Mouse (Mus musculus): Measurements from ENCODE around the gene Aim2. TPM values are rescaled to one million over a fixed set of nuclear protein-coding genes. Genes with fewer than 3 reads are reported as not detected.

Aim2 gene
- total RNA-seq, 2 experiments from 2014 or later: 121 to 132 TPM

DNA sequence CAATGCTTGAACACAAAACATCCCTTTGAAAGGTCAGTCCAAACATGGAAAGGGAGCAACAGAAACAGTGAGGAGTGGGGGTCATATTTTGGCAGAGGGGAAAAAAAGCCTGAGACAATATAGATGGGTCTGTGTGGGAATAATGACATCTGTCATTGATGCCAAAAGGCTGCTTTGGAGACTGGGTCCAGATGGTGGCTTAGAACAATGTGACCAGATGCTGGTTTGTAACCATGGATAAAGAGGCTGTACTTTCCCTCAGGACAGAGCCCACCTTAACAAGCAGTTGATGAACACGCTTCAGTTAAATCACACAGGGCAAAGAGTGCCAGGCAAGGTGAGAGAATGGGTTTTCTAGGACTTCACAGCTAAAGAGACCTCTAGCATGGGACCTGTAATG lies 8.3 kb upstream of the Aim2 start:
- no peak for ATAC-seq (replicated peaks; ENCODE audit: low FRiP score, poor library complexity, severe bottlenecking)

DNA sequence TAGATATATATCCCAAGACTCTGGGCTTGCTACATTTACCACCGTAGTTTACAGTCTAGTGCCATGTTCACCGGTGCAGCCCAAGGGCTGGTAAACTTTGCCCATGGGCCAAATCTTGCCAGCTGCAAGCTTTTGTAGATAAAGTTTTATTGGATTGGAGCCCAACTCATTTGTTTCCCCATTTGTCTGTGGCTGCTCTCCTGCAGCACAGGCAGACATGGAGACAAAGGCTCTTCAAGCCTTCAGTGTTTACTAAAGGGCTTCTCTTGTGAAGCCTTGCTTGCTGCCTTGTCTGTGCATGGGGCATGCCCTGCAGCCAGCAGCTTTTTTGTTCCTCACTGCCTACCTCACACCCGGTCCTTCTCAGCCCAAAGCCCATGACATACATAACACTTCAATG lies 6.7 kb upstream of the Aim2 start:
- no peak for ATAC-seq (replicated peaks; ENCODE audit: low FRiP score, poor library complexity, severe bottlenecking)

- no peak for ATAC-seq (replicated peaks; ENCODE audit: low FRiP score, poor library complexity, severe bottlenecking)
Observed at GRCm38 (mm10) chr1:173345112-173345511, 5.6 kb upstream of the Aim2 start.

DNA sequence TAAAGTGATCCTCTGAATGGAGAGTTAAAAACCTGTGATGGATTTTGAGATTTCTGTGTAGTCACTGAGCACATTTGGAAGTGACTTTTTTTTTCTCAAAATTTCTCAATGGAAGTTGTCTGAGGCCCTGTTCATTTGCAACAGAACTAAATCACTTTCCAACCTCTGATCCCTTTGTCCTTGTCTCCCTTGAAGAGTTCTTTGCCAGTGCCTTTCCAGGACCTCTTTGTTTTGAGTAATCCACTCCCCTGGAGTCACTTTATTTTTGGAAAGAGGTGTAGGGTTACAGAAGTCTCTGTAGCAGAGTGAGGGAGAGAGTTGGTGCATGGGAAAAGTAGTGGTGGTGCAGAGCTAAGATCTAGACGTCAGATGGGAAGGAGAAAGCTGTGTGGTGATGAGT lies 2.2 kb upstream of the Aim2 start:
- ATAC-seq (replicated peaks; ENCODE audit: low FRiP score, poor library complexity, severe bottlenecking): no peak

DNA sequence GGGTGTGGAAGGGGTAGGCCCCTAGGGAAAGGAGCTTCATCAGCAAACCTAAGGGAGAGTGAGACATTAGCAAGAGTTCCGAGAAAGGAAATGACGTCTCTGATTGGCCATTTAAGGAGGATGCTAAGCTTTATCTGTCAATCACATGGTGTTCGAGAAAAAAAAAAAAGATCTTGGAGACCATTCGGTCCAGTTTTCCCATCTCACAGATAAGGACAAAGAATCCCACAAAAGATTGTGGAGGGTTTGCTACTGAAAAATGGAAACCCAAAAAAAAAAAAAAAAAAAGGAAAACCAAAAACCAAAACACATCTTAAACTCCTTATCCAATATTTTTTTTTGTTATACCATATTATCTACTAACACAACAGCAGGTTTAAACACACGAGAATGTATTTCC lies 1.5 kb upstream of the Aim2 start:
- ATAC-seq (replicated peaks; ENCODE audit: low FRiP score, poor library complexity, severe bottlenecking): no peak

GRCm38 (mm10) chr1:173349946-173350345 lies 733 bp upstream of the Aim2 start:
- peak; percentile 85 for ATAC-seq (replicated peaks; ENCODE audit: low FRiP score, poor library complexity, severe bottlenecking)

DNA sequence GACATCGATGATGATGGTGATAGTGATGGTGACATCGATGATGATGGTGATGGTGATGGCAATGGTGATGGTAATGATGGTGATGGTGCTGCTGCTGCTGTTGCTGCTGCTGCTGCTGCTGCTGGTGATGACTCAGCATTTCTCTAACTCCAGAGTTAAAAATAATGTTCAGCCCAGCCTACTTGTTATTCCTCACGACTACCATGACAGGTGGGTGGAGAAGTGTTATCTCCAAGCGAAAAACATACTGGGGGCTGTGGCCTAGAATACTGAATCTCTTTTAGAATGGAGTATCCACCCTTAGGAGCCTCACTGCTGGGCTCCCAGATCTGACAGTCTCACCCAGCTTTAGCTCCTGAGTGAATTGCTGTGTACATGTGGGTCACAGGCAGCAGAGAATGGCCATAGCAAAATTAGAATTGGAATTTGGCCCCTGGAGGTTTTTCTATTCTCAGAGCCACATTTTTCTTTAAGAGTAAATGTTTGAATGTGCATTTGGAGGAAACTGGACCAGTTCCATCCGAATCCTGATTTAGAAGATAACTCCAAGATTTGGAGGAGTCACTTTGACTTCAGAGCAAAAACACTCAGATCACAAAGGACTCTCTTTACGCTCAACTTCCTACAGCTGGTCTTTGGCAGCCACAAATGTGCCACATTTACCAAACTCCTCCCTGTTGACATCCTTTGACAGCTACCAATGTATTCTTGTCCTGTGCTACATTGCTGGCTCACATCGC lies 4.6 kb downstream of the Aim2 start:
- peak; percentile 52 for ATAC-seq (replicated peaks; ENCODE audit: low FRiP score, poor library complexity, severe bottlenecking)

- ATAC-seq (replicated peaks; ENCODE audit: low FRiP score, poor library complexity, severe bottlenecking): no peak
Observed at GRCm38 (mm10) chr1:173356699-173357098, 6.0 kb downstream of the Aim2 start.

- no peak for ATAC-seq (replicated peaks; ENCODE audit: low FRiP score, poor library complexity, severe bottlenecking)
Observed at GRCm38 (mm10) chr1:173357799-173358198, 7.1 kb downstream of the Aim2 start.

- no peak for ATAC-seq (replicated peaks; ENCODE audit: low FRiP score, poor library complexity, severe bottlenecking)
Observed at GRCm38 (mm10) chr1:173359590-173360290, 9.1 kb downstream of the Aim2 start.

DNA sequence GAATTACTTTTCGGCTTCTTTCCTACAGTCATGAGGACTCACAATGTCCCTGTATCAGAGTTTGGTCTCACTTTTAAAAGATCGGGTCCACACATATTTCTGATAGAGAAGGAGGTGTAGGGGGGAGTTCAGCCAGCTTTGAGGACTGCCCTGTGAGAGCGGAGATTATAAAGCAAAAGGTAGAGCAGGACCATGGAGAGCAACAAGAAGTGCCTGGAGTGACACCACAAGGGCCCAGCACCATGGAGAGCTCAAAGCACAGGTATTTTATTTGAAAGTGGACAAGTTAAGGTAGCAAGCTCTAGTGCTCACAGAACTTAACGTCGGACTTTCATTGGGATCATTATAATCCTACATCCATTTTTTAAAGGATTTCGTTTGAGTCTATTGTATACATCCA lies 11.0 kb downstream of the Aim2 start:
- ATAC-seq (replicated peaks; ENCODE audit: low FRiP score, poor library complexity, severe bottlenecking): no peak

DNA sequence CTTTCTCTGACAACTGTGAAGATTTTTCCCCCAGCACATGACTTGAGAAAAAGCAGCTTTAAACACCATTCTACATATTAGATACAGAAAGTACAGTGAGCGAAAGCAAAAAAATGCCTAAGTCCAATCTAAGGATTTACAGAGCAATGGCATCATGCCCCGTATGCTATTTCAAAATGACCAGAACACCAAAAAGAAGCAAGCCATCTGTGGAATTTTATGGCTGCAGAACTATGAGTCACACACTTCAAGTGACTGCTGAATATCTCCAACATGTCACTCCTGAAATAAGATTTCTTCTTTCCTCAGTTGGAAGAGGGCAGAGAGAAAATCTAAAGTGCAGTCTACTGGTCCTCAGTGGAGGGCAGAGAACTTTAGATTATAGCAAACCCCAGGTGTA lies 12.8 kb downstream of the Aim2 start:
- no peak for ATAC-seq (replicated peaks; ENCODE audit: low FRiP score, poor library complexity, severe bottlenecking)

DNA sequence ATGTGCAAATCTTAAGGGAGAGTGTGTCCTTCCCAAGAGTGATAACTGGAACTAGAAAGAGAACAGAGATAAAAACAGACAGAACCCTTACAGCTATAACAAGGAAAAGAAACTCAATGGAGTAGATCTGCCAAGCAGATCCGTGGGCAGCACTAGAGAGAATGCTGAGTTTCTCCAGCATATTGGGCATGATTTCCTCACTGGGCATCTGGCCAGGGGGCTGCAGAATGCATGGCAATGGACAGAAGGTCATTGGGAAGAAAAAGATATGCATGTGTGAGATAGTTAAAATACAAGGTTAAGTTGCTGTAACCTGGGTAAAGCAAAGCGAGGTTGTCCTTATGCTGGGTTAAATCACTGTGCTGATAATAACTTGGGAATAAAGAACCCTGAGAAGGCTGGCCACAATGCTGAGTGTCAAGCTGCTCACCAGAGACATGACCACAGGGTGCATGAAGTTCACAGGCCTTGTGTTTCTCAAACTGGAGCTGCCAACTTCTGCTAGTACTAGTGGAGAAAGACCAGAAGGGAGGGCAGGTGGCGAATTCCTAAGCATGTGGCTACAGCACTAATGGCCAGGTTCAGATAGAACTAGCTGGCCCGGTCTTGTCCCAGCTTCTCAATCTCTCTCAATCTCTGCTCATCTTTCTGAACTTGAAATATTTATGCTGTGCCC lies 13.6 kb downstream of the Aim2 start:
- ATAC-seq (replicated peaks; ENCODE audit: low FRiP score, poor library complexity, severe bottlenecking): no peak

GRCm38 (mm10) chr1:173365970-173366409 lies 15.3 kb downstream of the Aim2 start:
- ATAC-seq (replicated peaks; ENCODE audit: low FRiP score, poor library complexity, severe bottlenecking): peak; percentile 66

GRCm38 (mm10) chr1:173366701-173367355 lies 16.1 kb downstream of the Aim2 start:
- ATAC-seq (replicated peaks; ENCODE audit: low FRiP score, poor library complexity, severe bottlenecking): no peak

- ATAC-seq (replicated peaks; ENCODE audit: low FRiP score, poor library complexity, severe bottlenecking): 0 out of 2 replicates have a peak, but pooled peaks have one; percentile 17
Observed at GRCm38 (mm10) chr1:173367356-173368046, 16.8 kb downstream of the Aim2 start, which contains the start of gene Cadm3. Gene Cadm3 (minus strand): TSS chr1:173367695.

- no peak for ATAC-seq (replicated peaks; ENCODE audit: low FRiP score, poor library complexity, severe bottlenecking)
Observed at GRCm38 (mm10) chr1:173369611-173370010, 18.9 kb downstream of the Aim2 start.

GRCm38 (mm10) chr1:173370456-173370855 lies 19.8 kb downstream of the Aim2 start:
- no peak for ATAC-seq (replicated peaks; ENCODE audit: low FRiP score, poor library complexity, severe bottlenecking)

DNA sequence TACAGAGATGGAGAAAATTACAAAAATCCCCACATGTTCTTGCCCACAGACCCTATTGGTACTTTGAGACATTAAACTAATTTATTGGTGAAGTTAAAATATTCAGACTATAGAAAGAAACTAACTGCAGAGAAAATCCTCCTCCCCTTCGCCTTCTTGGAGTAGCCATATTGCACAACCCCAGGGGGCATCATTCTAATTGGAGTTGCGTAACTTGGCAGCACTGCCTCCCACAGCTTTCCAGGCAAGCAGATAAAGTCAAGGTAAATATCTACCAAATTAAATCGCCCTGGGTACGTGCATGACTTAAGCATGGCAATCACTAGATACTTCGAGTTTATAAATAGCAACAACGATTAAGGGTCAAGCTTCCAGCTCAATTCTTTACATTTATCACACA lies 20.9 kb downstream of the Aim2 start:
- ATAC-seq (replicated peaks; ENCODE audit: low FRiP score, poor library complexity, severe bottlenecking): no peak

- ATAC-seq (replicated peaks; ENCODE audit: low FRiP score, poor library complexity, severe bottlenecking): no peak
Observed at GRCm38 (mm10) chr1:173374020-173374419, 23.3 kb downstream of the Aim2 start.

Data from erythroid progenitor cell, adult 5-6 weeks (primary cell).